Mouse (Mus musculus) liver, embryonic 14.5 days (tissue): ENCODE data around the gene Abr.

Experiments
- CTCF ChIP-seq: IDR thresholded peaks from 2 replicates; pipeline ENCODE4 v1.5.1; 2016; ENCODE audit warnings: antibody characterized with exemption, low read depth, control low read depth
- EP300 ChIP-seq: IDR thresholded peaks from 2 replicates; pipeline ENCODE4 v1.6.1; 2016; ENCODE audit warnings: antibody characterized with exemption, low read depth

- TF ChIP-seq CTCF (no peak), EP300 (no peak)
Observed at GRCm38 (mm10) chr11:76515123-76515522, 107.0 kb downstream of the Abr start.
